Mouse (Mus musculus): ENCODE measurements around the gene Col4a3. TPM values are rescaled to one million over a fixed set of nuclear protein-coding genes. Genes with fewer than 3 reads are reported as not detected.

Col4a3 gene
- polyA plus RNA-seq, 1 experiment from 2014 or later = 0.29 TPM

- ATAC-seq (replicated peaks) = no peak
- H3K9ac ChIP-seq (replicated peaks) = no peak overlapping the region
- no peak overlapping the region for H3K4me2 ChIP-seq (replicated peaks)
- no peak overlapping the region for H3K27ac ChIP-seq (replicated peaks)
- H3K4me3 ChIP-seq = no peak overlapping the region
- no peaks in the 10 kb centered on the region for H3K9me3 ChIP-seq
- H3K36me3 ChIP-seq = no peaks in the 10 kb centered on the region
- H3K27me3 ChIP-seq = peaks cover 3% of the 10 kb centered on the region; the same call in 1 of the 2 replicates
- H3K4me1 ChIP-seq = no peaks in the 10 kb centered on the region
- 80% methylated on average over 9 of the region's 9 CpGs for WGBS
These were observed 131.2 kb downstream of the Col4a3 start for GRCm38 (mm10) chr1:82717816-82718512.

DNA sequence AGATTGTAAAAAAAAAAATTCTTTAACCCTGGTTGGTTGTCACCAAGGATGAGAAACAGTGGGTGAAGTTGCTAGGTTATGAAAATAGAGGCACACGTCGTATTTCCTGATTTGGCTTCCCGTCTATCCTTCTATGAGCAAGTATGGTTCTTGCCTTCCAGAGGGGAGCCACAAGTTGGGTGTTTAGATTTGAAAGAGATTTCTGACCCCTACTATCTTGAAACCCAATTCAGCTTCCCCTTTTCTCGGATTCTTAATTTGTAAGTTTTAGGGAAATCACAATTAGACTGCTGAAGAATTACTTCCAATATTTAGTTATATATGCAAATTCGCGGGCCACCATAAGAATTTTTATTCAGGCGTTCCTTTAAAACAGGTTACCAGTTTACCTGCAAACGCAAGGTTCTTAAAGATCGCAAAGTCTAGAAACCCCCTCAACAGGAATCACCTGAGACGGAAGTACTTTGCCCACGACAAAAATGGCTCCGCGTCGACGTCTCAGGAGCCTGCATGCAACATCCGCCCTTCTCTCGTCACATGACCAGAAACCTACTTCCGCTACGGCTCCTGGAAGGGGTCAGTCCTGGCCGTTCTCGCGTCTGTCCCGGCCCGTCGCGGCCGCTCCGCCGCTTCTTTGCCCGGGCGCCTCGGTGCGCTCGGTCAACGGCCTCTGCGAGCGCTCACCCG lies 137.8 kb downstream of the Col4a3 start, which contains the start of gene Mff:
Gene Mff, plus strand, starts transcription at position 552 of the 687 bp plus-strand sequence.
- peaks cover 6% of the 10 kb centered on the region; the same call in 1 of the 2 replicates for H3K27me3 ChIP-seq
- H3K4me3 ChIP-seq = peak within 1 kb of the TSS; percentile 80
- peaks cover 17% of the 10 kb centered on the region for H3K4me1 ChIP-seq
- peak; percentile 99 for ATAC-seq (replicated peaks)
- peaks cover 9% of the 10 kb centered on the region for H3K36me3 ChIP-seq
- H3K9me3 ChIP-seq = no peaks in the 10 kb centered on the region
- H3K4me2 ChIP-seq (replicated peaks) = peak within 1 kb of the TSS; percentile 77
- peak within 1 kb of the TSS; percentile 66; the same call in 1 of the 2 replicates for H3K27ac ChIP-seq (replicated peaks)
- WGBS = 10% methylated on average over 38 of the region's 38 CpGs
- peak within 1 kb of the TSS; percentile 80 for H3K9ac ChIP-seq (replicated peaks)

GRCm38 (mm10) chr1:82725026-82725874 lies 138.5 kb downstream of the Col4a3 start:
- Histone ChIP-seq H3K4me2 (replicated peaks) (peak overlapping the region; percentile 77), H3K9ac (replicated peaks) (peak overlapping the region; percentile 80), H3K36me3 (peaks cover 16% of the 10 kb centered on the region), H3K9me3 (no peaks in the 10 kb centered on the region), H3K27ac (replicated peaks) (peak overlapping the region; percentile 66; the same call in 1 of the 2 replicates), H3K4me1 (peaks cover 17% of the 10 kb centered on the region), H3K27me3 (peaks cover 6% of the 10 kb centered on the region; the same call in 1 of the 2 replicates), H3K4me3 (peak overlapping the region; percentile 80)
- peak; percentile 98 for ATAC-seq (replicated peaks)
- WGBS = under 1% methylated on average over 37 of the region's 37 CpGs

- Histone ChIP-seq H3K4me2 (replicated peaks) (peak overlapping the region; percentile 77), H3K9me3 (no peaks in the 10 kb centered on the region), H3K27me3 (peaks cover 6% of the 10 kb centered on the region; the same call in 1 of the 2 replicates), H3K27ac (replicated peaks) (no peak overlapping the region), H3K9ac (replicated peaks) (peak overlapping the region; percentile 80), H3K4me1 (peaks cover 17% of the 10 kb centered on the region), H3K4me3 (peak overlapping the region; percentile 80), H3K36me3 (peaks cover 21% of the 10 kb centered on the region)
- 25% methylated on average over 4 of the region's 4 CpGs for WGBS
- no peak for ATAC-seq (replicated peaks)
These were observed 139.1 kb downstream of the Col4a3 start for GRCm38 (mm10) chr1:82725875-82726185.

DNA sequence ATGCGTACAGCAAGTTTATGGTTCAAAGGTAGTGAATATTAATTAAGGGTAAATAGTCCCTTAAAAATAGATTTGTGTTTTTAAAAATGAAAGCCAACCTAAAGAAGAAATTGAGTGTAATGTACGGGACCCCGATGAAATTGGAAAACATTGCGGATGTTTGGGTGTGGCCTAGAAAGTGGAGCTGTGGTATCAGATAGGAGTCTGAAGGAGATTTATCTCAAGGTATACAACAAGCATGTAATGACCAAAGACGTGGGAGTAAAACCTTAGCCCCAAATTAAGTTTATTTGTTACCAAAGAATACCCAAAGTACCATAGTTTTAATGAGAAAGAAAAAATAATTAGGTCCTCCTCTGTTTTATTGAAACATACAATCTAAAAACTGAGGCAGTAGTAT lies 139.8 kb downstream of the Col4a3 start:
- no peak overlapping the region for H3K9ac ChIP-seq (replicated peaks)
- H3K27me3 ChIP-seq = peaks cover 6% of the 10 kb centered on the region; the same call in 1 of the 2 replicates
- peaks cover 28% of the 10 kb centered on the region for H3K36me3 ChIP-seq
- H3K9me3 ChIP-seq = no peaks in the 10 kb centered on the region
- no peak for ATAC-seq (replicated peaks)
- 90% methylated on average over 5 of the region's 5 CpGs for WGBS
- H3K4me3 ChIP-seq = no peak overlapping the region
- H3K4me1 ChIP-seq = peaks cover 17% of the 10 kb centered on the region
- H3K4me2 ChIP-seq (replicated peaks) = no peak overlapping the region
- no peak overlapping the region for H3K27ac ChIP-seq (replicated peaks)

DNA sequence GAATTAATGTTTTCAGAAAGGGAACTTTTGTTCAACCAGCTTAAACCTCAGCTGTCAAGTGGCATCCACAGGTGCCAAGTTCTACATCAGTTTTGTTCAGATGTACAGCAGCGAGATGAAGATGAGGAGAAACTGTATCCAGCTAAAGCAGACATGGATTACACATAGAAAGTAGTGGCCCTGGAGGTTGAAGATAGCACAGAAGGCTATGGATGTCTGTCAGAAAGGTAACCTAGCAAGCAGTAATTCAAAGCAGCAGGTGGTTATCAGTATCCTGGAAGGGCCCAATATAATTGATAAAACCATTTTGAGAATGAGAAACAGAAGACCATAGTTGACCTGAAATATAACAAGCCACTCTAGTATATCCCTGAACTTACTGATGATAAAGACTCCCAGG lies 146.6 kb downstream of the Col4a3 start:
- Histone ChIP-seq H3K36me3 (peaks cover 89% of the 10 kb centered on the region), H3K4me2 (replicated peaks) (no peak overlapping the region), H3K4me1 (no peaks in the 10 kb centered on the region), H3K9me3 (no peaks in the 10 kb centered on the region), H3K9ac (replicated peaks) (no peak overlapping the region), H3K4me3 (no peak overlapping the region), H3K27ac (replicated peaks) (no peak overlapping the region), H3K27me3 (no peaks in the 10 kb centered on the region)
- ATAC-seq (replicated peaks) = no peak
- whole genome bisulfite sequencing = 92% methylated on average over 1 of the region's 1 CpGs

GRCm38 (mm10) chr1:82738066-82738465 lies 151.3 kb downstream of the Col4a3 start:
- H3K27ac ChIP-seq (replicated peaks) = no peak overlapping the region
- no peak for ATAC-seq (replicated peaks)
- 93% methylated on average over 1 of the region's 1 CpGs for WGBS
- H3K4me3 ChIP-seq = no peak overlapping the region
- H3K4me1 ChIP-seq = no peaks in the 10 kb centered on the region
- H3K4me2 ChIP-seq (replicated peaks) = no peak overlapping the region
- H3K27me3 ChIP-seq = no peaks in the 10 kb centered on the region
- no peak overlapping the region for H3K9ac ChIP-seq (replicated peaks)
- no peaks in the 10 kb centered on the region for H3K9me3 ChIP-seq
- peaks cover 70% of the 10 kb centered on the region for H3K36me3 ChIP-seq

DNA sequence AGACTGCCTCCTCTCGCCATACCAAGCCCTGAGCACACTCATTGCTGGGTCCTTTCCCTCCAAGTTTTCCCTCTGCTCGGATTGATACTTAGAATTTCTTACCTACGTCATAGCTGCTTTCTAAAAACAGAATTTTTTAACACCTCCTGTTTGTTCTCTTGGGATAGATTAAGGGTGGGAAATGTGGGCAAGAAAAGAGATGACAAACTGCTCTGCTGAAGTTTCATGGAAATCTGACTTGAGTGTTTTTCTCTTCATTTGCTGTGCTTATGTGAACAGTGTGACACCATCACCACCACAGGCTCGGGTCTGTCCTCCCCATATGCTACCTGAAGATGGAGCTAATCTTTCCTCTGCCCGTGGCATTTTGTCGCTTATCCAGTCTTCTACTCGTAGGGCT lies 154.8 kb downstream of the Col4a3 start:
- WGBS = 91% methylated on average over 7 of the region's 7 CpGs
- no peak overlapping the region for H3K27ac ChIP-seq (replicated peaks)
- H3K36me3 ChIP-seq = peaks cover 47% of the 10 kb centered on the region
- H3K9ac ChIP-seq (replicated peaks) = no peak overlapping the region
- H3K4me3 ChIP-seq = no peak overlapping the region
- ATAC-seq (replicated peaks) = no peak
- H3K9me3 ChIP-seq = no peaks in the 10 kb centered on the region
- H3K4me2 ChIP-seq (replicated peaks) = no peak overlapping the region
- H3K27me3 ChIP-seq = no peaks in the 10 kb centered on the region
- H3K4me1 ChIP-seq = no peaks in the 10 kb centered on the region

- ATAC-seq (replicated peaks) = no peak
- Histone ChIP-seq H3K4me1 (no peaks in the 10 kb centered on the region), H3K9ac (replicated peaks) (no peak overlapping the region), H3K9me3 (no peaks in the 10 kb centered on the region), H3K4me3 (no peak overlapping the region), H3K27ac (replicated peaks) (no peak overlapping the region), H3K27me3 (no peaks in the 10 kb centered on the region), H3K4me2 (replicated peaks) (no peak overlapping the region), H3K36me3 (peaks cover 34% of the 10 kb centered on the region)
- 92% methylated on average over 3 of the region's 3 CpGs for WGBS
These were observed 157.2 kb downstream of the Col4a3 start for GRCm38 (mm10) chr1:82743962-82744361.

GRCm38 (mm10) chr1:82746408-82746807 lies 159.7 kb downstream of the Col4a3 start:
- ATAC-seq (replicated peaks) = no peak
- no peak overlapping the region for H3K9ac ChIP-seq (replicated peaks)
- no peaks in the 10 kb centered on the region for H3K4me1 ChIP-seq
- no peaks in the 10 kb centered on the region for H3K9me3 ChIP-seq
- WGBS = 81% methylated on average over 4 of the region's 4 CpGs
- H3K4me2 ChIP-seq (replicated peaks) = no peak overlapping the region
- no peak overlapping the region for H3K27ac ChIP-seq (replicated peaks)
- H3K4me3 ChIP-seq = no peak overlapping the region
- no peaks in the 10 kb centered on the region for H3K27me3 ChIP-seq
- H3K36me3 ChIP-seq = peaks cover 26% of the 10 kb centered on the region

GRCm38 (mm10) chr1:82747714-82748452 lies 161.2 kb downstream of the Col4a3 start:
- Histone ChIP-seq H3K9me3 (no peaks in the 10 kb centered on the region), H3K27ac (replicated peaks) (no peak overlapping the region), H3K4me3 (no peak overlapping the region), H3K4me2 (replicated peaks) (no peak overlapping the region), H3K9ac (replicated peaks) (no peak overlapping the region), H3K4me1 (no peaks in the 10 kb centered on the region), H3K27me3 (no peaks in the 10 kb centered on the region), H3K36me3 (peaks cover 22% of the 10 kb centered on the region)
- no peak for ATAC-seq (replicated peaks)
- 84% methylated on average over 2 of the region's 2 CpGs for WGBS
